Mouse (Mus musculus): ENCODE data around the gene Anxa8.

Anxa8 gene

DNA sequence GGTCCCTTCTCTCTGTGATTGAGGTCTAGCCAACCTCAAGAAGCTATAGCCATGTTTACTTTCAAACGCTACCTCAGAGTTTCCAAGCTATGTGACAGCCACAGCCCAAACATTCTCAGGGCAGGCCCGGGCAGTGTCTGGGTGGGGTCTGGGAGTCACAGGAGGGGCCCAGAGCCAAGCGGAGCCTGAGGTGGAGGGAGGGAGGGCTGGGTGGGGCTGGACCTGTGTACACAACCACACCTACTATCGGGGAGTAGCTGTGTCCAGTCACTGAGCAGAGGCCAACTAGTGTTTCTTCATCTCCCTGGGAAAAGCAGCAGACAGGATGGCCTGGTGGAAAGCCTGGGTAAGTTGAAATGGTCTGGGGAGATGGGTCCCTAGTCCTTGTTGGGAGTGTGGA lies at the start of gene Anxa8:
Gene Anxa8 (plus strand): TSS at position 251 of the 400 bp plus-strand sequence.
- in situ Hi-C loops (cut with MboI, MseI) = no loop called here

DNA sequence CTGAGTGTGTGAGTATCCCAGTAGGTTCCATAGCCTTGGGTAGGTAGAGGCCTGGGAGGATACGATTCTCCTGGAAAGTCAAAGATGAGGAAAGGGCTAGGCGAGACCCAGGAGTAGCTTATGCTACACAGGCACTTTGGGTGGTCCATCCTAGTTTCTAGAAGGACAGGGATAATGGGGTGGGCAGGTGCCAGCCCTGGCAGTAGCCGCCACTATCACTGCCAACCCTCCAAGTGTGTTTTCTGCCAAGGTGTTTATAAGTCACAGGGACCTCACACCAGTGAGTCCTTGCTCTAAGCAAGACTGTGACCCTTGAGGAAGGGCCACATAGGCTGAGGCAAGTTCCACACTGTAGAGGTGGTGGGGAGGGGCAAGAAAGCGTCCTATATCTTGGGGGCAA lies 44.5 kb upstream of the Anxa8 start:
- in situ Hi-C loops (cut with MboI, MseI) = no loop called here

DNA sequence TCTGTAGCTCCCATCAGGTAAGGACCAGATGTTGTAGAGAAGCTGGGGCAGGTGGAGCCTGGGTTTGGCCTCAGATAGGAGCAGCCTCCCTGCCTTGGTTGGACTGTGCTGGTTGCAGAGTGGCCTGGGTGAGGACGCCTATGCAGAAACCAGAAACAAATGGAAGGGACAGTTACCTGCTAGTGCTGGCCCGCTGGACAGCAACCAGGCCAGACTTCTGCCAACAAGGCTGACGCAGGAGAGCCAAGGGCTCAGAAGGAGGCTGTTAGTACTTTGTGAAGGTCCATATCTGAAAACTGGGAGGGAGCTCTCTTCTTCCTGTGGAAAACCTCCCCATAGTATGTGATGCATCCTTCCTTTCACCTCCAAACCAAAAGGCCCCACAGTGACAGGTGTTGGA lies 42.4 kb upstream of the Anxa8 start:
- in situ Hi-C loops (cut with MboI, MseI) = no loop called here

DNA sequence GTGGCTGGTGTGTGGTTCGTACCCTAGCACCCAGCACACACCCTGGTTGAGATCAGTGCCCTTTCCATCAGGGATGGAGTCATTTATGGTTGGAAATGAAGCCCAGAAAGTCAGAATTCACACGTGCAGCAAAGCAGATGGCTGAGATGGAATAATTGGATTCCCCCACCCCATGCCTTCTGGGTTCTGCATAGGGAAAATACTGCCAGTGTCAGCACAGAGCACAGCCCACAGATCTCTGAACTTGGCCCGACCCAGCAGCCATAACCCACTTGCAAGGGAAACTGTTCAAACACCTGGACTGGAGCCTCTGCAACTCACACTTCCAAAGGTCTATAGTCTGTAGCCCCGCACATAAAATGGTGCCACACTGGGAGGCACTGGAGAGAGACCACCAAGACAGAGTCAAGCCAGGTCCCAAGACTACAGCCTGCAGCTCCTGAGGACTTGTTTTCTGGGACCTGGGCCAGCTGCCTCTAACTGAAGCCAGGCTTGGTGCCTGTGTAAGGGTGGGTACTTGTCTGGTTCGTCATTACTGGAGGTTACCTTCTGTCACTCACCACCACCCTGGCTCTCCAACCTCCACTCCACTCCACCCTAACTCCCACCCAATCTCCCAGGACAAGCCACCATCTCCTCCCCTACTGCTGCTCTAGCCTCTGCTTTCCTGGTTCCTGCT lies 35.5 kb upstream of the Anxa8 start:
- in situ Hi-C loops (cut with MboI, MseI) = no loop called here

GRCm38 (mm10) chr14:34052516-34052915 lies 33.3 kb upstream of the Anxa8 start, which contains the start of gene Antxrl:
Gene Antxrl, plus strand, starts transcription at chr14:34052707.
- in situ Hi-C loops (cut with MboI, MseI) = no loop called here

- in situ Hi-C loops (cut with MboI, MseI) = no loop called here
These were observed 14.1 kb upstream of the Anxa8 start for GRCm38 (mm10) chr14:34071665-34072064.

- in situ Hi-C loops (cut with MboI, MseI) = no loop called here
These were observed 10.4 kb upstream of the Anxa8 start for GRCm38 (mm10) chr14:34075346-34075745.

- in situ Hi-C loops (cut with MboI, MseI) = no loop called here
These were observed 8.6 kb upstream of the Anxa8 start for GRCm38 (mm10) chr14:34077222-34077621.

GRCm38 (mm10) chr14:34078293-34078692 lies 7.5 kb upstream of the Anxa8 start:
- in situ Hi-C loops (cut with MboI, MseI) = no loop called here

- in situ Hi-C loops (cut with MboI, MseI) = loop anchor here (5.0 kb wide), 2 partner anchors 322 to 492 kb away; no protein-coding TSS in a partner anchor
These were observed 5.3 kb upstream of the Anxa8 start for GRCm38 (mm10) chr14:34080321-34080997.

DNA sequence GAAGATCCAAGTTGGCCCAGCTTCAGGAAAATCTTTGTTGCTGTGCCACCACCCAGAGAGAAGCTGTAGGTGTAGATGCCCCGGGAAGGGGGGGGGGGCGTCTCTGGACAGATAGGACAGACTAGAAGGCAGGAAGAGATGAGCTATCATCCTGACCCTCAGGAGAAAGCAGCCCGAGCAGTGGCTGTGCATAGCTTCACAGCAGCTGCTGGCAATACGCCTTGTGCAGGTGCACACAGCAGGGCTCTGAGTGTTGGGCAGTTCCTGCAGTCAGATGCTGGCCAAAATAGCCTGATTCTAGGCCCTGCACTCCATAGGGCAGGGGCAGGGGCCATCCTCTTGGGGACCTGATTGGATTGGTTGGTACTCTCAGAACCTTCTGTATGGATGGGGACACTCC lies 1.0 kb downstream of the Anxa8 start:
- in situ Hi-C loops (cut with MboI, MseI) = no loop called here

GRCm38 (mm10) chr14:34087856-34088398 lies 2.1 kb downstream of the Anxa8 start:
- in situ Hi-C loops (cut with MboI, MseI) = no loop called here

GRCm38 (mm10) chr14:34089796-34090195 lies 4.0 kb downstream of the Anxa8 start:
- in situ Hi-C loops (cut with MboI, MseI) = no loop called here

- in situ Hi-C loops (cut with MboI, MseI) = no loop called here
These were observed 5.7 kb downstream of the Anxa8 start for GRCm38 (mm10) chr14:34091475-34091874.

- in situ Hi-C loops (cut with MboI, MseI) = no loop called here
These were observed 7.1 kb downstream of the Anxa8 start for GRCm38 (mm10) chr14:34092856-34093255.

DNA sequence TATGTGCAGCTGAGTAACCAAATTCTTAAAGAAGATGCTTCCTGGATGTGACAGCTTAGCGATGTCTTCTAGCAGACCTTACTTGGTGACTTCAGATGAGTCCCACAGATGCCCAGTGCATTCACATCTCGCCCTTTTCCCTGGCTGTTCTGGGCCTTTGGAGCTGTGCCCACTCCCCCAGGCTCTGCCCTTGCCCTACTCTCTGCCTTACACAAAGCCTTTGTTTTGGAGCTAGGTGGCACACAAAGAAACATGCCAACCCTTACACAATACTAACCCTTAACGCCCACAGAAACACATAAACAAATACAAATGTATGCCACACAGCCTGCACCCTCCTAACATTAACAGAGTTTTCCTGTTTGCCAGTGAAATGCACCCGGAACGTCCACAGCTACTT lies 10.4 kb downstream of the Anxa8 start:
- in situ Hi-C loops (cut with MboI, MseI) = no loop called here

GRCm38 (mm10) chr14:34102601-34103000 lies 16.8 kb downstream of the Anxa8 start, which contains the start of gene A630023A22Rik:
Gene A630023A22Rik, minus strand, starts transcription at chr14:34102754.
- in situ Hi-C loops (cut with MboI, MseI) = no loop called here

- in situ Hi-C loops (cut with MboI, MseI) = no loop called here
These were observed 18.1 kb downstream of the Anxa8 start for GRCm38 (mm10) chr14:34103855-34104254.

- in situ Hi-C loops (cut with MboI, MseI) = no loop called here
These were observed 19.1 kb downstream of the Anxa8 start for GRCm38 (mm10) chr14:34104892-34105291.

DNA sequence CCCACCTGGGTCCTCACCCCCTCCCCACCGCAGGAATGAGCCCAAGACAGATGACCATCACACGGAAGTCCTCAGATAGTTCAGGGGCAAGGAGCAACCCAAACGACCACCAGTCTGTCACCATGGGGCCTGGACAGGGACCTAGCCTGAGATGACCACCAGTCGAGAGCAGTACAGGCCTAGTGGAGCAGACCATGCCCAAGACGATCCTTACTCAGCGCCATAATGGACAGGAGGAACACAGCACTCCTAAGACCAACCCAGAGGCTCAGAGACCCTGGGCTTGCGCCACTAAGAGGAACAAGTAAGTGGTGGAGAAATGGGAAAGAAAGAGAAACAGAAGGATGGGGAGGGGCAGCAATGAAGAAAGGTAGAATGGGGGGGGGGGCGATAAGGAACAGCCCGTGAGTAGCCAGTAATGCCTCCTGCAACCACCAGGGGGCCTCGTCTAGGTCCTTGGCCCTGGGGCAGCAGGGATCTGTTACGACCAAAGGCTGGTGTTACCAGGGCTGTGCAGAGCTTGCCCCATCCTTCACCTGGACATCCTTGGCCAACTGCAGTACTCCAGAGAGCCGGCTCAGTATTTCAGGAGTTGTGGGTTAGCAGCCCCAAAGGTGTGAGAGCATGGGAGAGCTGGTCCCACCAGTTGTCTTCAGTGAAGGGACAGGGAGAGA lies 20.7 kb downstream of the Anxa8 start:
- in situ Hi-C loops (cut with MboI, MseI) = no loop called here

DNA sequence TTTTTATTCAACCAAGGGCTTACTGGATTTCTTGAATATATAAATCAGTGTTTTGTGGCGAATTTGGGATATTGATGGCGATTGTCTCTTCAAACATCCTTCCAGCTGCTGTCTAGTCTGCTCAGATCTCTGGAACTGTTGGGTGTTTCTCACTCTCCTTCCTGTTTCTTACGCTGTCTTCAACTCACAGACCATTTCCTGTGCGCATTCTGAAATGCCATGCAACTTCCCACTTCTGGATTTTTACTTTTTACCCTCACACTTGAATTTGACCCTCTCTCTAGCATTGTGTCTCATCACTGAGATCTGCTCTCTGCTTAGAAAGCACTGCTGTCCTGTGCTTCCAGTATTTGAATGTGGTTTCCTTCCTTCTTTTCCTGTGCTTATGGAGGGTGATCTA lies 21.8 kb downstream of the Anxa8 start:
- in situ Hi-C loops (cut with MboI, MseI) = no loop called here

DNA sequence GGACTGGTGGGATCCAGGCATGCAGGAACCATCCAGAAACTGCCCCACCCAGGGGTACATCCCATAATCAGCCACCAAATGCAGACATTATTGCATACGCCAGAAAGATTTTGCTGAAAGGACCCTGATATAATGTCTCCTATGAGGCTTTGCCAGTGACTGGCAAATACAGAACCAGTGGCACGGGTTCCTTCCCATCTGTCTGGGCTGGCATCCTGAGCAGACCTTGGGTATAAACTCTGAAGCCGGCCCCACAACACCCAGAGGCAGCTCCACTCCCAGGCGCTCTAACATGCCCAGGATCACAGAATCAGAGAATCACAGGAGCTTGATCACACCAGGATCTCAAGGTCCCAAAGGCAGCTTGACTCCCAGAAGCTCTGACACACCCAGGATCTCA lies 28.5 kb downstream of the Anxa8 start:
- in situ Hi-C loops (cut with MboI, MseI) = no loop called here
